Mouse (Mus musculus): Measurements from ENCODE around the gene Casq2. TPM values are rescaled to one million over a fixed set of nuclear protein-coding genes. Genes with fewer than 3 reads are reported as not detected.

The Casq2 gene
- polyA plus RNA-seq, 1 experiment from 2014 or later: 45.9 TPM

DNA sequence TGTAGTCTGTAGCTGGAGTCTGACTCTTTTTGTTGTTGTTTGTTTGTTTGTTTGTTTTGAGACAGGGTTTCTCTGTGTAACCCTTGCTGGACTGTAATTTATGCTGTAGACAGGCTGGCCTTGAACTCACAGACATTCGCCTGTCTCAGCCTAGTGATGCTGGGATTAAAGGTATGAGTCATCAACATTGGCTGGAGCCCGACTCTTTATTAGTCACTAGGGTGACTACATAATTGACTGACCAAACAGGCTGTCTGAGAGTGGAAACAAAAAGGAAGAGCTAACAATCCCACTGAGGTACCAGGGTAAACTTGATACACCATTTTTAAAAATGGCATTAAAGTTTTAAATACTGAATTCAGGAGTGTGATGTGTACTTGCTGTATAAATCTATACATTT lies 96.4 kb downstream of the Casq2 start:
- H3K4me2 ChIP-seq (ENCODE audit: low read depth, low read length): no peak overlapping the region
- no peak overlapping the region for H3K4me3 ChIP-seq (replicated peaks; ENCODE audit: low read length)
- no peaks in the 10 kb centered on the region for H3K27me3 ChIP-seq (ENCODE audit: control insufficient read depth, insufficient read depth, low read length)
- H3K9me3 ChIP-seq (replicated peaks; ENCODE audit: control insufficient read depth, low read length): peaks cover 6% of the 10 kb centered on the region; the same call in 1 of the 2 replicates
- WGBS: 83% methylated on average over 2 of the region's 2 CpGs
- no peak overlapping the region for H3K27ac ChIP-seq (ENCODE audit: low read length)
- peaks cover 26% of the 10 kb centered on the region for H3K36me3 ChIP-seq (ENCODE audit: control insufficient read depth, insufficient read depth, low read length)
- H3K9ac ChIP-seq (ENCODE audit: low read length): no peak overlapping the region
- no peaks in the 10 kb centered on the region for H3K4me1 ChIP-seq (ENCODE audit: control insufficient read depth, insufficient read depth, low read length)
- ATAC-seq (ENCODE audit: insufficient read depth, low FRiP score): no peak

DNA sequence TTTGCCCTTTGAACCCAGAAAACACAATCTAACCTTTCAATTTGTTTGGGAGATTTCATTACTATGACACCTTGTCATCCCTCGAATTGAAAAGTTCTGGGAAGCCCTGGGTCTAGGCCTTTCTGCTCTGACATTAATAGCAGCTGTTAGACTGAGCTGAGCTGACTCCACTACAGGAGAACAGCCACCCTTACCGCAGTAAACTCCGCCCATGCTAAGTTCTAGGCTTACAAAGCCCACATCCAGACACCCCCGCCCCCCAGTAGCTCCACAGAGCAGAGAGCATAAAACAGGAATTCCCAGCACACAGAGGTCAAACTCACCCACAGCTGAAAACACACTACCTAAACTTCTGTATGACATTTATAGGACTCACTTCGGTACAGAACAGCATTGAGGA lies 98.5 kb downstream of the Casq2 start:
- Histone ChIP-seq H3K27ac (ENCODE audit: low read length) (no peak overlapping the region), H3K4me2 (ENCODE audit: low read depth, low read length) (no peak overlapping the region), H3K4me1 (ENCODE audit: control insufficient read depth, insufficient read depth, low read length) (peaks cover 5% of the 10 kb centered on the region; the same call in 1 of the 2 replicates), H3K4me3 (replicated peaks; ENCODE audit: low read length) (no peak overlapping the region), H3K27me3 (ENCODE audit: control insufficient read depth, insufficient read depth, low read length) (no peaks in the 10 kb centered on the region), H3K36me3 (ENCODE audit: control insufficient read depth, insufficient read depth, low read length) (peaks cover 21% of the 10 kb centered on the region), H3K9me3 (replicated peaks; ENCODE audit: control insufficient read depth, low read length) (peaks cover 6% of the 10 kb centered on the region; the same call in 1 of the 2 replicates), H3K9ac (ENCODE audit: low read length) (no peak overlapping the region)
- no peak for ATAC-seq (ENCODE audit: insufficient read depth, low FRiP score)
- 66% methylated on average over 5 of the region's 5 CpGs for WGBS

DNA sequence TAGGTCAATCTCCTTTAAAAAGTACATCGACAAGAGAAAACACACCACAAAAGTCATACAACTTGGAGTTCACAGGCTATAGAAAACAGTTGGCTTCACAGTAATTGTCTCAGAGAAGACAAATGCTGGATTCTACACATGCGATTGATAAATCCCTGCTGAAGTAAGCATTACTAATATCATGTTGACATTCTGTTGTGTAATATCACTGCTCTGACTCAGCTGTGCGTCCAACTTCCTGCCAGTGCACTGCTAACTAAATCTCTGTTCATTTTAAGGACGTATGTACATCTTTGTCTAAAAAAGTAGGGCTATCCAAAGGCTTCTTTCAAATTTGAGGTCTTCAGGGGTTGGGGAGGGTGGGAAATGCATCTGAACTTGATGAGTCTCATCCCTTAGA lies 101.2 kb downstream of the Casq2 start:
- Histone ChIP-seq H3K4me2 (ENCODE audit: low read depth, low read length) (no peak overlapping the region), H3K27me3 (ENCODE audit: control insufficient read depth, insufficient read depth, low read length) (no peaks in the 10 kb centered on the region), H3K9me3 (replicated peaks; ENCODE audit: control insufficient read depth, low read length) (peaks cover 6% of the 10 kb centered on the region; the same call in 1 of the 2 replicates), H3K4me1 (ENCODE audit: control insufficient read depth, insufficient read depth, low read length) (peaks cover 13% of the 10 kb centered on the region), H3K27ac (ENCODE audit: low read length) (no peak overlapping the region), H3K9ac (ENCODE audit: low read length) (no peak overlapping the region), H3K36me3 (ENCODE audit: control insufficient read depth, insufficient read depth, low read length) (peaks cover 11% of the 10 kb centered on the region), H3K4me3 (replicated peaks; ENCODE audit: low read length) (no peak overlapping the region)
- no peak for ATAC-seq (ENCODE audit: insufficient read depth, low FRiP score)
- WGBS: 62% methylated on average over 4 of the region's 4 CpGs

DNA sequence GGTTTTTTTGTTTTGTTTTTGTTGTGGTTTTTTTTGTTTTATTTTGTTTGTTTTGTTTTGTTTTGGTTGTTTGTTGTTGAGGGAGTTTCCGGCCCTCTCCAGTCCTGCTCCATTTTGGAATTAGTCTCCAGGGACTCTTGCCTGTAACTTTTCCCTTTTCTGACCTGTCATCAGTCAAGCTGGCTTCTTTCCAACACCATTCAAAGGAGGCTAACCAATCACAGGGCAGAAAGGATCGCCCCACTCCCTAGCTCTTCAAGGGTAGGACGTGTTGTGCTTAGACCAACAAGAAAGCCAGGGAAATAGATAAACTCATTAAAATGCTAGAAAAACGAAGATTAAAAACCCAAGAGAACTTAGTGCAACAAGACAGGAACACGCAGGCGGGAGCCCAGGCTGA lies 102.8 kb downstream of the Casq2 start:
- Histone ChIP-seq H3K4me1 (ENCODE audit: control insufficient read depth, insufficient read depth, low read length) (peaks cover 29% of the 10 kb centered on the region), H3K36me3 (ENCODE audit: control insufficient read depth, insufficient read depth, low read length) (no peaks in the 10 kb centered on the region; the same call in 1 of the 2 replicates), H3K9ac (ENCODE audit: low read length) (no peak overlapping the region), H3K27me3 (ENCODE audit: control insufficient read depth, insufficient read depth, low read length) (no peaks in the 10 kb centered on the region), H3K4me2 (ENCODE audit: low read depth, low read length) (no peak overlapping the region), H3K4me3 (replicated peaks; ENCODE audit: low read length) (no peak overlapping the region), H3K27ac (ENCODE audit: low read length) (peak overlapping the region; percentile 46), H3K9me3 (replicated peaks; ENCODE audit: control insufficient read depth, low read length) (peaks cover 6% of the 10 kb centered on the region; the same call in 1 of the 2 replicates)
- ATAC-seq (ENCODE audit: insufficient read depth, low FRiP score): no peak
- 48% methylated on average over 6 of the region's 6 CpGs for WGBS

DNA sequence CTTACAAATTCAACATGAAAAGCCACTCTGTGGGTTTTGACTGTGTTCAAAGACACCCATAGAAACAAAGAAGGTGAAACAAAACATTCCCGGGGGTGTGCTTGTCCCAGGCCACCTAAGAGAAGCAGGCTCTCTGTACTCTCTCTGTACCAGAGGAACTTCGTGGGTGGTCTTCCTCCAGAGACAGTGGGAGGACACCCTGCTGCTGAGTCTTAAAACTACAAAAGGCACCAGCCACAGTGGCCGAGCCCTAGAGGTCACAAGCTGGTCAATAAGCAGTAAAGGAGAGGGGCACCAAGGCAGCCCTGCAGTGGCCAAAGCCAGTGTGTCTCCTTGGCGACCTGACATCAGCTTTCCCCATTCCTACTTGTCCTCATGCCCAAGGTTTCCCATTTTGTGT lies 103.8 kb downstream of the Casq2 start:
- WGBS: 38% methylated on average over 4 of the region's 4 CpGs
- Histone ChIP-seq H3K27ac (ENCODE audit: low read length) (peak overlapping the region; percentile 41; the same call in 1 of the 2 replicates), H3K9ac (ENCODE audit: low read length) (no peak overlapping the region), H3K4me1 (ENCODE audit: control insufficient read depth, insufficient read depth, low read length) (peaks cover 39% of the 10 kb centered on the region), H3K36me3 (ENCODE audit: control insufficient read depth, insufficient read depth, low read length) (no peaks in the 10 kb centered on the region), H3K4me2 (ENCODE audit: low read depth, low read length) (no peak overlapping the region), H3K4me3 (replicated peaks; ENCODE audit: low read length) (no peak overlapping the region), H3K9me3 (replicated peaks; ENCODE audit: control insufficient read depth, low read length) (peaks cover 6% of the 10 kb centered on the region; the same call in 1 of the 2 replicates), H3K27me3 (ENCODE audit: control insufficient read depth, insufficient read depth, low read length) (no peaks in the 10 kb centered on the region)
- no peak for ATAC-seq (ENCODE audit: insufficient read depth, low FRiP score)

DNA sequence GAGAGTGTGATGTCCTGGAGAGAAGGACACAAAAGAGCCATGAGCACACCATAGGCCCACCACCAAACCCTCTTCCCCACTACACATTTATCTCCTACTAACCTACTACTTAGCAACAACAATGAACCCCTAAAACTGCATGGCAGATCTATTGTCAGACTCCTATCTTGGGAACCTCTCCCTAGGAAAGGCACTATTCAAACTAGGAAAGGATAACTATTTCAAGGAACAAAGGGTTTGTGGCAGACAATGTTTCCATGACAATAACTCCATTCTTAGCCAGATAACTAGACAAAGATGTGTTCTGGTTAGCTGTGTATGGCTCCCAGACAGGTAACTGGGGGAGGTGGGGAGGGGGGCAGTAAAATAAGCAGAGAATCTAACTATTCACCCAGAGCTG lies 104.4 kb downstream of the Casq2 start:
- Histone ChIP-seq H3K36me3 (ENCODE audit: control insufficient read depth, insufficient read depth, low read length) (no peaks in the 10 kb centered on the region), H3K4me3 (replicated peaks; ENCODE audit: low read length) (no peak overlapping the region), H3K27me3 (ENCODE audit: control insufficient read depth, insufficient read depth, low read length) (no peaks in the 10 kb centered on the region), H3K27ac (ENCODE audit: low read length) (no peak overlapping the region), H3K9me3 (replicated peaks; ENCODE audit: control insufficient read depth, low read length) (peaks cover 6% of the 10 kb centered on the region; the same call in 1 of the 2 replicates), H3K4me2 (ENCODE audit: low read depth, low read length) (no peak overlapping the region), H3K9ac (ENCODE audit: low read length) (no peak overlapping the region), H3K4me1 (ENCODE audit: control insufficient read depth, insufficient read depth, low read length) (peaks cover 45% of the 10 kb centered on the region)
- no peak for ATAC-seq (ENCODE audit: insufficient read depth, low FRiP score)

DNA sequence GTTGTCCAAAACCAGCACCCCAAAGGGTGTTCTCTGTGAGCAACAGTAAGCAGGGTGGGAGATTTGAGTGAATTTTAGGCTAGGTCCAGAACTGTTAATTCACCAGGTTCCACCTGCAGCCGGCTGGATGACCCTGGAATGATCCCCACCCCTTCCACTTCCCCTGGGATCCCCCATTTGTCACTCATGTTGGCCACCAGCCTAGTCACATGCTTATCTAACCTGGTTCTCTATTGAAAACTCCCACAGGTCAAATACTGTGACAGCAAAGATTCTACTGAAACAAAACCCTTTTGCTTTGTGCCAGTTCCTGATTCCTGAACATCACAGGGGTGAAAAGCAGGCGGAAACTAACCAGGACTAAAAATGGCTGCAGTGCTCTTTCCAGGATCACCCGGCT lies 105.4 kb downstream of the Casq2 start:
- H3K27ac ChIP-seq (ENCODE audit: low read length): peak overlapping the region; percentile 12
- ATAC-seq (ENCODE audit: insufficient read depth, low FRiP score): no peak
- H3K27me3 ChIP-seq (ENCODE audit: control insufficient read depth, insufficient read depth, low read length): no peaks in the 10 kb centered on the region
- no peaks in the 10 kb centered on the region for H3K36me3 ChIP-seq (ENCODE audit: control insufficient read depth, insufficient read depth, low read length)
- no peak overlapping the region for H3K9ac ChIP-seq (ENCODE audit: low read length)
- H3K4me1 ChIP-seq (ENCODE audit: control insufficient read depth, insufficient read depth, low read length): peaks cover 51% of the 10 kb centered on the region
- H3K4me3 ChIP-seq (replicated peaks; ENCODE audit: low read length): no peak overlapping the region
- no peaks in the 10 kb centered on the region for H3K9me3 ChIP-seq (replicated peaks; ENCODE audit: control insufficient read depth, low read length)
- WGBS: 58% methylated on average over 3 of the region's 3 CpGs
- H3K4me2 ChIP-seq (ENCODE audit: low read depth, low read length): no peak overlapping the region

DNA sequence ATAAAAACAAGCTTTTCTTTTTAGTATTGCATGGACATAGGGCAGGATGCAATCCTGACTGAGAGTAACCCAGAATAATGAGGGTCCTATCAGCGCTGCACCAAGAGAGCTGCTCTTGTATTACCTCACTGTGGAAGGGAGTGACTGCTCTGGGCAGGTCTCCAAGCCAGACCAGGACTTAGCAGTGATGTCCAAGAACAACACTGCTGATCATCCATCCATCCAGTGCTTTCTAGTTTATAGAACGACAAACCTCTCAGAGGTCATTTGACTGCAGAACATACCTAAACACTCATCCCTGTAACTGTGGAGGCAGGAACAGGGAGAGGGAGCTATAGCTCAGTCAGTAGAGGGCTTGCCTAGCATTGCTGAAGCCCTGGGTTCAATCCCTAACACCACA lies 106.4 kb downstream of the Casq2 start:
- Histone ChIP-seq H3K9ac (ENCODE audit: low read length) (peak overlapping the region; percentile 13; the same call in 1 of the 2 replicates), H3K4me2 (ENCODE audit: low read depth, low read length) (no peak overlapping the region), H3K36me3 (ENCODE audit: control insufficient read depth, insufficient read depth, low read length) (no peaks in the 10 kb centered on the region), H3K4me3 (replicated peaks; ENCODE audit: low read length) (no peak overlapping the region), H3K27ac (ENCODE audit: low read length) (peak overlapping the region; percentile 75; the same call in 1 of the 2 replicates), H3K27me3 (ENCODE audit: control insufficient read depth, insufficient read depth, low read length) (no peaks in the 10 kb centered on the region), H3K9me3 (replicated peaks; ENCODE audit: control insufficient read depth, low read length) (no peaks in the 10 kb centered on the region), H3K4me1 (ENCODE audit: control insufficient read depth, insufficient read depth, low read length) (peaks cover 55% of the 10 kb centered on the region)
- peak; percentile 12; the same call in 1 of the 2 replicates for ATAC-seq (ENCODE audit: insufficient read depth, low FRiP score)
- WGBS: 52% methylated on average over 2 of the region's 2 CpGs

DNA sequence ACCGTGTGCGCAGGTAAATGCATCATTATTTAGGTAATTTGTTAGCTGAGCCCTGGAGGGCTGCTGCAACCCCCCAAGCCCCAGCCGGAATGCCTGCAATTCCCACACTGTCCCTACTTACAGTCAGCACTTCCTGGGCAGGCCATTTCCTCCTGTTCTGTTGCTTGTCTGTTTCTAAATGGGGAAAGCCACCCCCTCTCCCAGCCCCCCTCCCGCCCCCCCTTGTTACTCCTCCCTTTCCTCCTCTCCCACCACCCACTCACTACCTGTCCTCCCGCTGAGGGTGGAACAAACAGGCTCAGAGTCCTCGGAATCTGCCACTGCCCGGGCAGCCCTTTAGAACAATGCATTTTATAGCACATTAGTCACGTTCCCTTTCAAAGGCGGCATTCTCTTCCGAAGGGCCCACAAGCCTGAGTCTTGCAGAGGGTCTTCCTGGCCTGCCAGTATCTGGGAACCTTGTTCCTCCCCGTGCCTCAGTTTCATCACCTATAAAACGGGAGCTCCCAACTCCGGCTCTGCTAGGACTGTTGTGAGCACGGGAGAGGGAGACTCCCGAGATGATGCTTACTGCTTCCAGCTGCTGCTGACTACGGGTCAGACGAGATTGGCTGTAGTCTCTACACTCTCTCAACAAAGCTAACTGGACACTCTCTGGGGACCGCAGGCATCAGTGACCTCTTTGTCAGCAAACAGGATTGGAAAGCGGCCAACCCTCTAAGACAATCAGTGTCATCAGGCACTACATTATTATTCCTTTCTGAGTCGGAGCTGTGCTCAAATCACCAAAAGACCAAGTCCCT lies 107.5 kb downstream of the Casq2 start:
- Histone ChIP-seq H3K4me1 (ENCODE audit: control insufficient read depth, insufficient read depth, low read length) (peaks cover 64% of the 10 kb centered on the region), H3K9me3 (replicated peaks; ENCODE audit: control insufficient read depth, low read length) (no peaks in the 10 kb centered on the region), H3K4me2 (ENCODE audit: low read depth, low read length) (peak overlapping the region; percentile 35), H3K27ac (ENCODE audit: low read length) (peak overlapping the region; percentile 75), H3K9ac (ENCODE audit: low read length) (peak overlapping the region; percentile 27), H3K27me3 (ENCODE audit: control insufficient read depth, insufficient read depth, low read length) (no peaks in the 10 kb centered on the region), H3K4me3 (replicated peaks; ENCODE audit: low read length) (no peak overlapping the region), H3K36me3 (ENCODE audit: control insufficient read depth, insufficient read depth, low read length) (no peaks in the 10 kb centered on the region)
- 18% methylated on average over 20 of the region's 20 CpGs for WGBS
- peak; percentile 54; the same call in 1 of the 2 replicates for ATAC-seq (ENCODE audit: insufficient read depth, low FRiP score)

Measured in stomach, embryonic 16.5 days (tissue).